Comparison of ENCODE assay signal across 8 mouse cellular contexts in the genomic region with DNA sequence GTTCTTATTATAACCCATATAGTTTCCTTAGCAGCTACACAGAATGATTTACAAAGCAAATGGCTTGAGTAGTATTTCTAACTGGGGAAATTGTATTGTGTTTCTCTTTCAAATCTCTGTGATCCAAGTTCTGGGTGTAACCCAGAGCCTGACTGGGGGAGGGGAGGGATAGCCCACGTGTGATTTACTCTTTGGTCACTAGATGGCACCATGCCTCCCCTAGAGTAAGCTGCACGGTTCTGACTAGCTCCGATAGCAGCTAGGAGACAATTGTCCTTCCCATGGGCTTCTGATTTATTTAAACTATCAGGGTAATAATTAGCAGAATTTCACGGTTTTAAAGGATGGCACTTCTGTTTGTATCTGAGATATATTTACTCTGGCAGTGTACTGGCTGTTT.
DNase-seq lines count a peak whose midpoint lies in the region; ATAC-seq lines count a peak whose summit lies in the region.

No protein-coding gene starts in this region.

- H3K4me2 ChIP-seq in limb, embryonic 11.5 days (ENCODE audit: low read depth, severe bottlenecking): no peak overlapping the region
- no peak overlapping the region for H3K4me2 ChIP-seq in midbrain, embryonic 15.5 days

- no peaks in the 10 kb centered on the region for H3K9me3 ChIP-seq in limb, embryonic 11.5 days (ENCODE audit: control insufficient read depth, low read length)
- H3K9me3 ChIP-seq in midbrain, embryonic 15.5 days: no peaks in the 10 kb centered on the region

- peak; percentile 82 for DNase-seq in 416B (ENCODE audit: low read depth)
- peak; percentile 82 for DNase-seq in adrenal gland, postnatal 10 days
- peak; percentile 71 for DNase-seq in embryo, embryonic 9.5 days (ENCODE audit: extremely low spot score)
- peak; percentile 90 for DNase-seq in kidney, adult 9 months
- peak; percentile 72 for DNase-seq in limb, embryonic 11.5 days (ENCODE audit: low spot score)
- DNase-seq in spleen, adult 18-20 months: peak; percentile 16 to 52

- no peaks in the 10 kb centered on the region for H3K36me3 ChIP-seq in limb, embryonic 11.5 days (ENCODE audit: control insufficient read depth, insufficient read depth, low read length)
- no peaks in the 10 kb centered on the region for H3K36me3 ChIP-seq in midbrain, embryonic 15.5 days (replicated peaks)

- ATAC-seq in granulocyte monocyte progenitor cell, adult 5-6 weeks (replicated peaks; ENCODE audit: poor library complexity, severe bottlenecking): peak; percentile 88
- ATAC-seq in limb, embryonic 11.5 days (ENCODE audit: insufficient number of reproducible peaks, low FRiP score, low TSS enrichment, low read depth): 0 out of 2 replicates have a peak, but pooled peaks have one; percentile 62
- peak; percentile 95 for ATAC-seq in midbrain, embryonic 15.5 days (replicated peaks)

- no peaks in the 10 kb centered on the region for H3K4me1 ChIP-seq in limb, embryonic 11.5 days (ENCODE audit: control insufficient read depth, insufficient read depth, low read length)
- 0 out of 2 replicates have a peak, but pooled peaks cover 3% of the 10 kb centered on the region for H3K4me1 ChIP-seq in midbrain, embryonic 15.5 days

- H3K9ac ChIP-seq in limb, embryonic 11.5 days (ENCODE audit: low read length): no peak overlapping the region
- no peak overlapping the region for H3K9ac ChIP-seq in midbrain, embryonic 15.5 days

- no peak overlapping the region for H3K4me3 ChIP-seq in limb, embryonic 11.5 days (ENCODE audit: low read depth, low read length)
- no peak overlapping the region for H3K4me3 ChIP-seq in midbrain, embryonic 15.5 days

- no peak overlapping the region for H3K27ac ChIP-seq in limb, embryonic 11.5 days (replicated peaks; ENCODE audit: low read depth, low read length)
- no peak overlapping the region for H3K27ac ChIP-seq in midbrain, embryonic 15.5 days

- H3K27me3 ChIP-seq in limb, embryonic 11.5 days (ENCODE audit: control insufficient read depth, insufficient read depth, low read length): no peaks in the 10 kb centered on the region
- H3K27me3 ChIP-seq in midbrain, embryonic 15.5 days (replicated peaks): no peaks in the 10 kb centered on the region

- WGBS in limb, embryonic 11.5 days: 1% methylated on average over 4 of the region's 4 CpGs
- WGBS in midbrain, embryonic 15.5 days: 2% methylated on average over 4 of the region's 4 CpGs

Comparison
In these comparisons a context has a peak if more than half of its experiments do, and no peak if none do; other contexts are left out.
1. DNase-seq: peak in every context shown above with its lines; median percentile 90 in kidney, adult 9 months; 82 in 416B; 82 in adrenal gland, postnatal 10 days; 72 in limb, embryonic 11.5 days; 71 in embryo, embryonic 9.5 days; 34 in spleen, adult 18-20 months.